16 mouse cellular contexts compared by ENCODE assay signal in genomic region chr1:67020637-67021161, GRCm38 (mm10).
"Had no signal": no experiment of that assay in that cellular context is flagged by ENCODE, and none has a peak within 500 bp of the region (broad histone marks: within the 10 kb centered on the region; RNA-seq: fewer than 3 reads in every experiment).

No protein-coding gene starts in this region.

- H3K4me3 ChIP-seq: intestine, embryonic 15.5 days; left cerebral cortex, adult 2 months; limb, embryonic 12.5 days; liver, embryonic 13.5 days; midbrain, embryonic 13.5 days; myocyte; neural tube, embryonic 15.5 days had no signal

- H3K9ac ChIP-seq: intestine, embryonic 15.5 days; limb, embryonic 12.5 days; liver, embryonic 13.5 days; liver, postnatal 0 days; midbrain, embryonic 13.5 days; neural tube, embryonic 15.5 days had no signal

- H3K4me2 ChIP-seq: intestine, embryonic 15.5 days; limb, embryonic 12.5 days; liver, embryonic 13.5 days; midbrain, embryonic 13.5 days; neural tube, embryonic 15.5 days had no signal

- ATAC-seq: intestine, embryonic 15.5 days; liver, postnatal 0 days; lung, postnatal 0 days; midbrain, embryonic 13.5 days had no signal

- H3K9me3 ChIP-seq: intestine, embryonic 15.5 days; limb, embryonic 12.5 days; liver, embryonic 13.5 days; midbrain, embryonic 13.5 days; neural tube, embryonic 15.5 days had no signal

- H3K27me3 ChIP-seq: intestine, embryonic 15.5 days; limb, embryonic 12.5 days; liver, embryonic 13.5 days; midbrain, embryonic 13.5 days; neural tube, embryonic 15.5 days had no signal

- H3K4me1 ChIP-seq: intestine, embryonic 15.5 days; limb, embryonic 12.5 days; liver, embryonic 13.5 days; midbrain, embryonic 13.5 days; neural tube, embryonic 15.5 days had no signal

- H3K27ac ChIP-seq: intestine, embryonic 15.5 days; left cerebral cortex, adult 2 months; limb, embryonic 12.5 days; liver, embryonic 13.5 days; macrophage; midbrain, embryonic 13.5 days; neural tube, embryonic 15.5 days had no signal

- DNase-seq: kidney, adult 18-20 months; kidney, postnatal 10 days; kidney, postnatal 4 days; liver; liver, embryonic 13.5 days; liver, postnatal 0 days; thymus, adult 2 months; thymus, postnatal 25 days had no signal
